ENCODE assay signal across 8 mouse cellular contexts in the genomic region with DNA sequence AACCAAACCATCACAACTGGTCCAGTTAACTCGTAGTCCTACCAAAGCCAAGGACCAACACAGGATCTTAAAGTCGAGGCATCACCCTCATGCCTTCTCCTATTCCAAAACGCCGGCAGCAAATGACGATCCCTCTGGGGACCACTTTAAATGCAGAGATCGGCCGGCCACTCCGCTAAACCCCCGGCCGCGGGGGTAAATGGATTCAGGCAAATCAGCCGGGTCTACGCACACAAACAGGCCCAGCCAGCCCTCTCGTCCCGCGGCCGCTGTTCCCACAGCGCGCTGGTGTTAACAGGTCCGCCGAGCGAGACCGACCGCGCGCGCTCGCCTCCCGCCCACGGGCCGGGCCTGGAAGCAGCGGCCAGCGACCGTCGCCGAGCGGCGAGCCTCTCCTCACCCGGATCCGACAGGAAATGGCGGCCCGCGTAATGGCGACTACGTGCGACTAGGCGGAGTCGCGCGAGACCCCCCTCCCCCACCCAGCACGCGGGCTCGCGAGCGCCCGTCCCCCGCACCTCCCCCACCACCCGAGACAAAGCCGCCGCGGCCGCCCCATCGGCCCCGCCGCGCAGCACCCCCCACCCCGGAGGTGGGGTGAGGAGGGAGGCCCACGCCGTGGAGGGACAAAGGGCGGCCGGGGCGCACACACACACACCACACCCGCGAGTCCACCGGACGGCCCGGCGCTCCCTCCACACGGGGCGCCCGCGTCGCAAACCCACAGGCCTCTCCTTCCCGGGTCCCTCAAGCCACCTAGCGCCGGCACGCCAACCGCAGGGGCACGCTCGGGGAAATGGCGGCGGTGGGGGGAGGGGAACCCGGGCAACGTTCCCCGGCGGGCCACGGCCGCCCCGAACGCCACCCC. TPM values are rescaled to one million over a fixed set of nuclear protein-coding genes. Genes with fewer than 3 reads are reported as not detected.
DNase-seq lines count a peak whose midpoint lies in the region; ATAC-seq lines count a peak whose summit lies in the region.

No protein-coding gene starts in this region.

- ATAC-seq in frontal cortex, adult (ENCODE audit: low TSS enrichment) = peak; percentile 36
- peak; percentile 61 for ATAC-seq in hindbrain, embryonic 12.5 days (ENCODE audit: low FRiP score)

- WGBS in hindbrain, embryonic 12.5 days = under 1% methylated on average over 85 of the region's 100 CpGs

- no peaks in the 10 kb centered on the region for H3K9me3 ChIP-seq in hindbrain, embryonic 12.5 days (replicated peaks)

- H3K4me3 ChIP-seq in hindbrain, embryonic 12.5 days = peak overlapping the region; percentile 97

- peaks cover 16% of the 10 kb centered on the region for H3K36me3 ChIP-seq in hindbrain, embryonic 12.5 days

- H3K4me1 ChIP-seq in hindbrain, embryonic 12.5 days = peaks cover 6% of the 10 kb centered on the region

- H3K27me3 ChIP-seq in hindbrain, embryonic 12.5 days = no peaks in the 10 kb centered on the region

- peak; percentile 82 for DNase-seq in MN1 (ENCODE audit: low spot score)
- peak; percentile 61 for DNase-seq in cerebellum, adult 8-10 months
- peak; percentile 69 to 73 for DNase-seq in layer of hippocampus, postnatal 36 days
- DNase-seq in lung, postnatal 14 days = peak; percentile 82
- DNase-seq in ovary, postnatal 14 days (ENCODE audit: low spot score) = peak; percentile 50
- peak; percentile 72 to 80 for DNase-seq in thymus, postnatal 10 days (ENCODE audit: low spot score in 2 of 2)

- H3K27ac ChIP-seq in hindbrain, embryonic 12.5 days = peak overlapping the region; percentile 99

- peak overlapping the region; percentile 87 for H3K4me2 ChIP-seq in hindbrain, embryonic 12.5 days (replicated peaks)

- peak overlapping the region; percentile 100 for H3K9ac ChIP-seq in hindbrain, embryonic 12.5 days

RNA-seq across cellular contexts. Expression of a gene that starts 0.7 kb away (rescaled TPM):
- polyA plus RNA-seq in hindbrain, embryonic 12.5 days (2016; fragmentation: Nextera tagmentation; extraction: Ambion mirVana) = 29.6 and 32.1 TPM in 2 replicates
- 10 to 100 TPM; 17.7 to 19.5 TPM for total RNA-seq in layer of hippocampus, postnatal 36 days (2021)

RNA-seq across cellular contexts. Expression of a gene that starts 1.8 kb away (rescaled TPM):
- 1,934 and 2,030 TPM in 2 replicates for polyA plus RNA-seq in hindbrain, embryonic 12.5 days (2016; fragmentation: Nextera tagmentation; extraction: Ambion mirVana)
- 100 to 1,000 TPM; 670 to 686 TPM for total RNA-seq in layer of hippocampus, postnatal 36 days (2021)

RNA-seq across cellular contexts. Expression of a gene that starts 16.3 kb away (rescaled TPM):
- 24.1 and 27.3 TPM in 2 replicates for polyA plus RNA-seq in hindbrain, embryonic 12.5 days (2016; fragmentation: Nextera tagmentation; extraction: Ambion mirVana)
- total RNA-seq in layer of hippocampus, postnatal 36 days (2021) = 1 to 10 TPM; 6.3 to 7.6 TPM

RNA-seq across cellular contexts. Expression of a gene that starts 42.4 kb away (rescaled TPM):
- polyA plus RNA-seq in hindbrain, embryonic 12.5 days (2016; fragmentation: Nextera tagmentation; extraction: Ambion mirVana) = 2.4 and 2.5 TPM in 2 replicates
- total RNA-seq in layer of hippocampus, postnatal 36 days (2021) = 1 to 10 TPM; 2.9 to 3.9 TPM

Comparison
In these comparisons a context has a peak if more than half of its experiments do, and no peak if none do; other contexts are left out.
1. Peak in every context shown above with its lines: DNase-seq, ATAC-seq, H3K4me3 ChIP-seq and H3K27ac ChIP-seq.